Comparison of ENCODE assay signal across 20 mouse cellular contexts in genomic region chr4:49546873-49547543, GRCm38 (mm10). TPM values are rescaled to one million over a fixed set of nuclear protein-coding genes. Genes with fewer than 3 reads are reported as not detected.
DNase-seq lines count a peak whose midpoint lies in the region; ATAC-seq and TF ChIP-seq lines count a peak whose summit lies in the region.
"Had no signal": no experiment of that assay in that cellular context is flagged by ENCODE, and none has a peak within 500 bp of the region (broad histone marks: within the 10 kb centered on the region; RNA-seq: fewer than 3 reads in every experiment).

No protein-coding gene starts in this region.

- no peaks in the 10 kb centered on the region for H3K27me3 ChIP-seq in liver, adult 2 months (ENCODE audit: control insufficient read depth, insufficient read depth, low read length)
- no peaks in the 10 kb centered on the region for H3K27me3 ChIP-seq in kidney, embryonic 15.5 days
- no peaks in the 10 kb centered on the region for H3K27me3 ChIP-seq in liver, embryonic 12.5 days (replicated peaks)
- H3K27me3 ChIP-seq in midbrain, embryonic 15.5 days (replicated peaks): no peaks in the 10 kb centered on the region
- H3K27me3 ChIP-seq: embryonic facial prominence, embryonic 13.5 days; limb, embryonic 12.5 days had no signal

- H3K36me3 ChIP-seq in liver, adult 2 months (ENCODE audit: control insufficient read depth, insufficient read depth, low read length): peaks cover 51% of the 10 kb centered on the region
- no peaks in the 10 kb centered on the region for H3K36me3 ChIP-seq in kidney, embryonic 15.5 days
- H3K36me3 ChIP-seq in liver, embryonic 12.5 days: no peaks in the 10 kb centered on the region
- H3K36me3 ChIP-seq in midbrain, embryonic 15.5 days (replicated peaks): no peaks in the 10 kb centered on the region
- H3K36me3 ChIP-seq: embryonic facial prominence, embryonic 13.5 days; limb, embryonic 12.5 days had no signal

- H3K27ac ChIP-seq in liver, adult 2 months (replicated peaks; ENCODE audit: insufficient read depth, low read depth, low read length): peak overlapping the region; percentile 73
- 0 out of 2 replicates have a peak overlapping the region, but pooled peaks have one; percentile 19 for H3K27ac ChIP-seq in kidney, embryonic 15.5 days
- peak overlapping the region; percentile 46; the same call in 1 of the 2 replicates for H3K27ac ChIP-seq in liver, embryonic 12.5 days
- no peak overlapping the region for H3K27ac ChIP-seq in midbrain, embryonic 15.5 days
- H3K27ac ChIP-seq: embryonic facial prominence, embryonic 13.5 days; gastrocnemius, adult 2 months; limb, embryonic 12.5 days had no signal

- no peaks in the 10 kb centered on the region for H3K79me2 ChIP-seq in liver, adult 2 months (ENCODE audit: control insufficient read depth, insufficient read depth, low read length)

- H3K9me3 ChIP-seq in kidney, embryonic 15.5 days (replicated peaks): no peaks in the 10 kb centered on the region
- H3K9me3 ChIP-seq in liver, embryonic 12.5 days (replicated peaks): no peaks in the 10 kb centered on the region
- no peaks in the 10 kb centered on the region for H3K9me3 ChIP-seq in midbrain, embryonic 15.5 days
- H3K9me3 ChIP-seq: embryonic facial prominence, embryonic 13.5 days; limb, embryonic 12.5 days had no signal

- H3K4me2 ChIP-seq in kidney, embryonic 15.5 days: no peak overlapping the region
- H3K4me2 ChIP-seq in liver, embryonic 12.5 days: peak overlapping the region; percentile 5; the same call in 1 of the 2 replicates
- H3K4me2 ChIP-seq in midbrain, embryonic 15.5 days: no peak overlapping the region
- H3K4me2 ChIP-seq: embryonic facial prominence, embryonic 13.5 days; limb, embryonic 12.5 days had no signal

- TF ChIP-seq POLR2A in liver, adult 2 months (IDR thresholded peaks at IDR 0.05; ENCODE audit: extremely low read depth, insufficient read depth, low read length): no peak

- peak overlapping the region; percentile 45; the same call in 1 of the 2 replicates for H3K9ac ChIP-seq in liver, adult 2 months (ENCODE audit: low read depth, low read length)
- H3K9ac ChIP-seq in kidney, embryonic 15.5 days: no peak overlapping the region
- H3K9ac ChIP-seq in liver, embryonic 12.5 days: no peak overlapping the region
- H3K9ac ChIP-seq in midbrain, embryonic 15.5 days: no peak overlapping the region
- H3K9ac ChIP-seq: embryonic facial prominence, embryonic 13.5 days; forebrain, postnatal 0 days; limb, embryonic 12.5 days had no signal

- ATAC-seq in kidney, embryonic 15.5 days (replicated peaks; ENCODE audit: low FRiP score): peak; percentile 81
- ATAC-seq in liver, embryonic 12.5 days: peak; percentile 72
- no peak for ATAC-seq in midbrain, embryonic 15.5 days (replicated peaks)
- ATAC-seq: forebrain, postnatal 0 days; hindbrain, embryonic 16.5 days; midbrain, embryonic 16.5 days had no signal

- WGBS in liver, adult 2 months: 9% methylated on average over 6 of the region's 6 CpGs
- 51% methylated on average over 6 of the region's 6 CpGs for WGBS in kidney, embryonic 15.5 days
- 63% methylated on average over 6 of the region's 6 CpGs for WGBS in liver, embryonic 12.5 days (ENCODE audit: insufficient replicate concordance)
- WGBS in midbrain, embryonic 15.5 days: 78% methylated on average over 6 of the region's 6 CpGs

- peak; percentile 88 for DNase-seq in liver, adult 2 months (ENCODE audit: extremely low read depth, low read depth, low spot score)
- DNase-seq in liver: no peak
- DNase-seq in c-Kit-positive CD71-positive TER-119-positive erythroid progenitor cells, embryonic 14.5 days (ENCODE audit: low spot score): no peak
- no peak for DNase-seq in layer of hippocampus, adult 11-12 months (ENCODE audit: low spot score)
- DNase-seq: cerebellum, adult 18-20 months; forebrain, postnatal 0 days; gastrocnemius, adult 2 months; heart, postnatal 4 days; thymus, postnatal 14 days had no signal

- peak overlapping the region; percentile 56 for H3K4me3 ChIP-seq in liver, adult 2 months (ENCODE audit: insufficient read depth, low read depth, low read length)
- no peak overlapping the region for H3K4me3 ChIP-seq in kidney, embryonic 15.5 days (replicated peaks)
- H3K4me3 ChIP-seq in liver, embryonic 12.5 days: no peak overlapping the region
- no peak overlapping the region for H3K4me3 ChIP-seq in midbrain, embryonic 15.5 days
- H3K4me3 ChIP-seq: embryonic facial prominence, embryonic 13.5 days; gastrocnemius, adult 2 months; limb, embryonic 12.5 days had no signal

- peaks cover 21% of the 10 kb centered on the region; the same call in 1 of the 2 replicates for H3K4me1 ChIP-seq in liver, adult 2 months (ENCODE audit: control insufficient read depth, insufficient read depth, low read length)
- no peaks in the 10 kb centered on the region for H3K4me1 ChIP-seq in kidney, embryonic 15.5 days
- H3K4me1 ChIP-seq in liver, embryonic 12.5 days: no peaks in the 10 kb centered on the region
- H3K4me1 ChIP-seq in midbrain, embryonic 15.5 days: no peaks in the 10 kb centered on the region
- H3K4me1 ChIP-seq: embryonic facial prominence, embryonic 13.5 days; limb, embryonic 12.5 days had no signal

- TF ChIP-seq CTCF in liver, adult 2 months (IDR thresholded peaks at IDR 0.05; ENCODE audit: low read depth, low read length): no peak

RNA-seq across cellular contexts. Expression of gene Aldob, which starts 2.3 kb away (rescaled TPM):
- total RNA-seq in liver, adult 2 months (2014; rRNA removed): 3,873 and 3,924 TPM in 2 replicates
- 2,627 and 3,122 TPM in 2 replicates for polyA plus RNA-seq in liver, adult 2 months (2012; rRNA removed)
- 235 and 237 TPM in 2 replicates for polyA plus RNA-seq in kidney, embryonic 15.5 days (2015; fragmentation: Nextera tagmentation; extraction: Ambion mirVana)
- 54.0 and 57.6 TPM in 2 replicates for polyA plus RNA-seq in liver, embryonic 12.5 days (2016; fragmentation: Nextera tagmentation; extraction: Ambion mirVana)
- 0.25 and 0.77 TPM in 2 replicates for polyA plus RNA-seq in midbrain, embryonic 15.5 days (2015; fragmentation: Nextera tagmentation; extraction: Ambion mirVana)
- total RNA-seq: ES-E14; gastrocnemius, adult 2 months; granulocyte monocyte progenitor cell, adult 5-6 weeks had no signal
- polyA plus RNA-seq: embryonic facial prominence, embryonic 13.5 days had no signal

RNA-seq across cellular contexts. Expression of gene Zfp189, which starts 26.0 kb away (rescaled TPM):
- 5.2 and 6.4 TPM in 2 replicates for total RNA-seq in liver, adult 2 months (2014; rRNA removed)
- 1.1 and 1.5 TPM in 2 replicates for polyA plus RNA-seq in liver, adult 2 months (2012; rRNA removed)
- polyA plus RNA-seq in kidney, embryonic 15.5 days (2015; fragmentation: Nextera tagmentation; extraction: Ambion mirVana): 10.3 and 10.5 TPM in 2 replicates
- 4.3 and 4.6 TPM in 2 replicates for polyA plus RNA-seq in liver, embryonic 12.5 days (2016; fragmentation: Nextera tagmentation; extraction: Ambion mirVana)
- polyA plus RNA-seq in midbrain, embryonic 15.5 days (2015; fragmentation: Nextera tagmentation; extraction: Ambion mirVana): 12.6 and 12.8 TPM in 2 replicates

RNA-seq across cellular contexts. Expression of gene Mrpl50, which starts 26.1 kb away (rescaled TPM):
- total RNA-seq in liver, adult 2 months (2014; rRNA removed): 30.1 and 32.2 TPM in 2 replicates
- polyA plus RNA-seq in liver, adult 2 months (2012; rRNA removed): 4.9 and 7.2 TPM in 2 replicates
- 84.8 and 93.1 TPM in 2 replicates for polyA plus RNA-seq in kidney, embryonic 15.5 days (2015; fragmentation: Nextera tagmentation; extraction: Ambion mirVana)
- polyA plus RNA-seq in liver, embryonic 12.5 days (2016; fragmentation: Nextera tagmentation; extraction: Ambion mirVana): 65.8 and 67.3 TPM in 2 replicates
- polyA plus RNA-seq in midbrain, embryonic 15.5 days (2015; fragmentation: Nextera tagmentation; extraction: Ambion mirVana): 70.6 and 77.5 TPM in 2 replicates

RNA-seq across cellular contexts. Expression of gene Baat, which starts 40.7 kb away (rescaled TPM):
- total RNA-seq in liver, adult 2 months (2014; rRNA removed): 245 and 304 TPM in 2 replicates
- polyA plus RNA-seq in liver, adult 2 months (2012; rRNA removed): 73.9 and 76.0 TPM in 2 replicates
- 0.16 TPM in 1 of 2 replicates, not detected in the other for polyA plus RNA-seq in kidney, embryonic 15.5 days (2015; fragmentation: Nextera tagmentation; extraction: Ambion mirVana)
- polyA plus RNA-seq in liver, embryonic 12.5 days (2016; fragmentation: Nextera tagmentation; extraction: Ambion mirVana): 0.21 and 0.37 TPM in 2 replicates
- polyA plus RNA-seq in midbrain, embryonic 15.5 days (2015; fragmentation: Nextera tagmentation; extraction: Ambion mirVana): not detected in 2 replicates
- total RNA-seq: forebrain, postnatal 0 days; granulocyte monocyte progenitor cell, adult 5-6 weeks had no signal
- polyA plus RNA-seq: embryonic facial prominence, embryonic 13.5 days; hindbrain, embryonic 16.5 days; limb, embryonic 12.5 days; lung, embryonic 16.5 days; spleen, adult 2 months had no signal

RNA-seq across cellular contexts. Expression of gene Tmem246, which starts 50.7 kb away (rescaled TPM):
- 0.27 and 0.46 TPM in 2 replicates for total RNA-seq in liver, adult 2 months (2014; rRNA removed)
- 0.51 and 0.59 TPM in 2 replicates for polyA plus RNA-seq in liver, adult 2 months (2012; rRNA removed)
- polyA plus RNA-seq in kidney, embryonic 15.5 days (2015; fragmentation: Nextera tagmentation; extraction: Ambion mirVana): 19.6 and 21.9 TPM in 2 replicates
- 13.3 and 14.6 TPM in 2 replicates for polyA plus RNA-seq in liver, embryonic 12.5 days (2016; fragmentation: Nextera tagmentation; extraction: Ambion mirVana)
- 107 and 108 TPM in 2 replicates for polyA plus RNA-seq in midbrain, embryonic 15.5 days (2015; fragmentation: Nextera tagmentation; extraction: Ambion mirVana)
- total RNA-seq: granulocyte monocyte progenitor cell, adult 5-6 weeks had no signal

Comparison
In these comparisons a context has a peak if more than half of its experiments do, and no peak if none do; other contexts are left out.
1. RNA of gene Aldob, which starts 2.3 kb away (polyA plus RNA-seq): 2,627 to 3,122 TPM in liver, adult 2 months, 235 to 237 TPM in kidney, embryonic 15.5 days and 54.0 to 57.6 TPM in liver, embryonic 12.5 days; 0.25 to 0.77 TPM in midbrain, embryonic 15.5 days; every median in the first group is over 10 times any median in the second.